Mouse (Mus musculus) lung, adult 18-20 months (tissue): Measurements from ENCODE around the gene Rsph14.

Source experiments
- DNase-seq, 2 experiments: peaks; one replicate each; pipeline ENCODE4 v3.0.0; 2022; ENCODE audit warnings: mixed read lengths in 2 of 2

Rsph14 gene

DNA sequence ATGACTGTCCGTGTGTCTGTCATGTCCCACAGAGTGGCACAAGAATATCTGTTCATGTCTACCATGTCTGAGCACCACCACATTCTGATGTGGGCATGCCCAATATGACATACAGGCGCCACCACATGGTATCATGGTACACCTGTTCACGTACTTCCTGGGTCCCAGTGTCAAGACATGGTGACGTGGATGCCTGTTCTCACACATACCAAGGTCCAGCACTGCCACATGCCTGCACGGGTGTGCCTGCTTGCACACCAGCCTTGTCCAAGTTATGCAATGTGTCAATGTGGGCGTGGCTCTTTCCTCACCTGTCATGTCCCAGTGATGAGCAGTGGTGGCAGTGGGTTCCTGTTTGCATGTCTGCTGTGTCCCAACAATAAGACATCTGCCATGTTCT lies 99.9 kb downstream of the Rsph14 start:
- peak in 1 of 2 experiments; percentile 2 for DNase-seq

DNA sequence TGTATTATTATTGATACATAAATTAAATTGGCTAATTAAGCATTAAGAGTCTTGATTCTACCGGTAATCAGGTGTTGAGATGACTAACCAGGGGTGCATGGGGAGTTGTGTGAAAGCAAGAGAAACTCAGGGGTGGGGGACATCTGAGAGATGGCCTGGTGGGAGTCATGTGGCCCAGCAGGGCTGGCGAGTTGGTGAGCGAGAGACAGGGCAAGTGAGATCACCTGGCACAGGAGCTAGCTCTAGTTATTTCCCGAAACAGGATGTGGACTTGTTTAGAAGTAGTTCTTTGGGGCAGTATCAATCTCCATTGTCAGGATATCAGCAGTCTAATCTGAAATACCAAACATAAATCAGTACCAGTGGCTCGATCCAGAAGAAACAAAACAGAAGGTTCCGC lies 100.8 kb downstream of the Rsph14 start:
- no peak for DNase-seq

GRCm38 (mm10) chr10:74930541-74930940 lies 101.8 kb downstream of the Rsph14 start:
- DNase-seq, result no peak

GRCm38 (mm10) chr10:74929578-74929977 lies 102.8 kb downstream of the Rsph14 start:
- peak in 1 of 2 experiments; percentile 27 for DNase-seq

- no peak for DNase-seq
Measured at GRCm38 (mm10) chr10:74928276-74928675, 104.1 kb downstream of the Rsph14 start.

DNA sequence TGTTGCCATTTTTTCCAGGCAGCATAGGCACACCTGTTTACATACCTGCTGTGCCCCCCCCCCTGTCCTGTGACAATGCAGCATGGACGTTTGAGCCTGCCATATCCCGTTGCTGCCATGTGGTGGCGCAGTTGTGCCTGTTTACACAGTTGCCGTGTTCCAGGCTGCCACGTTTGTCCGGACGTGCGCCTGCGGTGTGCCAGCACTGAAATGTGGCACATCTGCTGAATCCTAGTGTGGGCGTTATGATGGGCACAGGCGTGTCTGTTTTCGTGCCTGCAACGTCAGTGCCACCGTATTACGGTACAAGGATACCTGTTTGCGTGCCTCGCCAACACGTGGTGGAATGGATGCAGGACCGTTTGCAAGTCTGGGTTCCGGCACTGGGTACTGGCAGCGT lies 107.1 kb downstream of the Rsph14 start:
- peak; percentile 39 to 48 for DNase-seq

GRCm38 (mm10) chr10:74924274-74924673 lies 108.1 kb downstream of the Rsph14 start:
- DNase-seq, result no peak

DNA sequence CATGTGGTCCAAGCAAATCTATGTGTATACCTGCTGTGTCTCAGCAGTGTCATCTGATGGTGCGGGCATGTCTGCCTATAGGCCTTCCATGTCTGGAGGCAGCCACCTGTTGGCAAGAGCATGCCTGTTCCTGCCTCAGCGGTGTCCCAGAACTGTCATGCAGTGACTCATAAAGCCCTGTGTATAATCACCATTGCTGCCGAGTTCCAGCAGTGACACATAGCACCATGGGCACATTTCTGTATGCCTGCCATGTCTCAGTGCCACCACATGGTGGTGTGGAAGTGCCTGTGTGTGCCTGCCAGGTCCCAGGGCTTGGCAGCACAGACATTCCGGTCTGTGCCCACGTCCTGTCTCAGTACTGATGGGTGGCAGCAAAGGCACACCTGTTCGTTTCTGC lies 109.6 kb downstream of the Rsph14 start:
- DNase-seq, result peak in 1 of 2 experiments; percentile 20

- no peak for DNase-seq
Measured at GRCm38 (mm10) chr10:74921614-74922013, 110.8 kb downstream of the Rsph14 start.

GRCm38 (mm10) chr10:74920853-74921567 lies 111.4 kb downstream of the Rsph14 start:
- DNase-seq, result peak; percentile 50 to 66

DNA sequence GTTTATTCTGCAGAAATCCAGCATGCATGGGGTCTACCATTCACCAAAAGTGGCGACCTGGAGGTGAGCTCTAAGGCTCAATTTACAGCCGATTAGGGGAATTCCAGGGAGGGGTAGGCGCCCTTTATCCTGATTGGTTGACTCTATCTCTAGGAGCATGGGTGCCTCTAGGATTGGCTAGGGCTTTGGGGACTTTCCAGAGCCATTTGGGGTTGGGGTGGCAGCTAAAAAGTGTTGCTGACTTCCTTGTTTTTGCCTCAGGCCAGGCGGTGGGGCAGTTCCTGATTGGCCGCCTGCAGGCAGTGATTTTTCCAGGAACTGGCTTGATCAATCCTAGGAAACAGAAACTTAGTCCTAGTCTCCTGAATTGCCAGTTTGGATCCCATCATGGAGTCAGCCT lies 113.1 kb downstream of the Rsph14 start:
- no peak for DNase-seq

- no peak for DNase-seq
Measured at GRCm38 (mm10) chr10:74908431-74908830, 124.0 kb downstream of the Rsph14 start.
